Mouse (Mus musculus): Measurements from ENCODE around the gene Acp2. TPM values are rescaled to one million over a fixed set of nuclear protein-coding genes. Genes with fewer than 3 reads are reported as not detected.
A peak's percentile ranks its signal among the peaks of the same experiment; 100 is the strongest.

Gene Acp2
- polyA plus RNA-seq, 1 experiment from 2014 or later: 39.0 TPM

DNA sequence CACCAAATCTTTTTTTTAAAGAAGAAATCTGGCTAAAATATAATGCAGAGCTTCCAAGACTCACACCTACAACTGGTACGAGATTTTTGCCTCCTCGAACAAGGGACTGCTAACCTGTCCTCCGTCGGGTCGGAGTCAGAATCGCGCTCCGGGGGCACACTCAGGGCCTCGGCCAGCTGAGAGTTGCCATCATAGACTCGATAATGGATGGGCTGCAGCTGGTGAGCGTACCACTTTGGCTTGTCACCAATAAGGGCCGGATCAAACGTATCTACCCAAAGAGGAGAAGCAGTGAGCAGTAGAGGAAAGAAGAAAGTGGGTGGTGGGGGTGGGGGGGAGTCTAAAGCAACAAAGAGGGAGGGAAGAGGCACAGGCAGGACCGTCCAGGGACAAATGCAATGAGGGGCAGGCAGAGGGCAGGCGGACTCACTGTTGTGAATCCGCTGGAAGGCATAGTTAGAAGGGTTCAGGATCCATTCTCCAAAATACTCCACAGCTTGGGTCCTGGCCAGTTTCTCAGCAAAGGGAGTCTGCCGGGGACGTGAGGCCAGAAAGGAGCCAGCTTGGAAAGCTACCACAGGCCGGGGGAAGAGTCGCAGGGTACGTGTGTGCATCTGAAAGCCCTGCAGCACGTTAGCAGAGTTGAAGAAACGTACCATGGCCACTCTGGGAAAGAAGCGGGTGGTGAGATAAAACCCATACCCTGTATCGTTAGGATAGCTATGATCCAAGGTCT is 32.9 kb upstream of the Acp2 start:
- no peak for ATAC-seq
- no peaks in the 10 kb centered on the region for H3K27me3 ChIP-seq (replicated peaks; ENCODE audit: control insufficient read depth, insufficient read depth, low read length)
- no peaks in the 10 kb centered on the region for H3K9me3 ChIP-seq (ENCODE audit: control insufficient read depth, low read length)
- H3K36me3 ChIP-seq (ENCODE audit: control insufficient read depth, insufficient read depth): peaks cover 40% of the 10 kb centered on the region
- no peak overlapping the region for H3K27ac ChIP-seq (ENCODE audit: low read length)
- no peak overlapping the region for H3K4me2 ChIP-seq (ENCODE audit: low read length)
- no peaks in the 10 kb centered on the region for H3K4me1 ChIP-seq (replicated peaks; ENCODE audit: control insufficient read depth, insufficient read depth, low read length)
- WGBS: 88% methylated on average over 25 of the region's 25 CpGs
- no peak overlapping the region for H3K4me3 ChIP-seq (replicated peaks; ENCODE audit: low read length)
- H3K9ac ChIP-seq (replicated peaks; ENCODE audit: low read depth, low read length): no peak overlapping the region

DNA sequence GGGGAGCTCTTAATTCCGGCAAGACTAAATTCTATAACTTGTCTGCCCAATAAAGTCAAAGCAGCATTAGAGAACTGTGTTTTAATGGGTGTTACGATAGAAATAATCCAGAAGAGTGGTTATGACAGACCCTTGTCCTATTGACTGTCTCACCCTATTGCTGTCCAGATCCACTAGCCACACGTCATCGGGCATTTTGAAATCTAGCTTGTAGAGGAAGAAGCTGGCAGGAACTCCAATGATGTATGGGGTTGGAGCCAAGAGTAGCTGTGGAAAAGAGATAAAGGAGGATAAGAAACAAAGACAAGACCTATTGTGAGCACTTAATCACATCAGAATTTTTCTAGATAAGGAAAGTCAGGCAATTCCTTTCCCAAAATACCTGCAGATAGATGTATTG is 27.2 kb upstream of the Acp2 start:
- Histone ChIP-seq H3K4me2 (ENCODE audit: low read length) (no peak overlapping the region), H3K4me3 (replicated peaks; ENCODE audit: low read length) (no peak overlapping the region), H3K36me3 (ENCODE audit: control insufficient read depth, insufficient read depth) (peaks cover 22% of the 10 kb centered on the region), H3K27me3 (replicated peaks; ENCODE audit: control insufficient read depth, insufficient read depth, low read length) (no peaks in the 10 kb centered on the region), H3K9me3 (ENCODE audit: control insufficient read depth, low read length) (no peaks in the 10 kb centered on the region), H3K9ac (replicated peaks; ENCODE audit: low read depth, low read length) (no peak overlapping the region), H3K4me1 (replicated peaks; ENCODE audit: control insufficient read depth, insufficient read depth, low read length) (peaks cover 9% of the 10 kb centered on the region), H3K27ac (ENCODE audit: low read length) (no peak overlapping the region)
- no peak for ATAC-seq
- 89% methylated on average over 4 of the region's 4 CpGs for WGBS

DNA sequence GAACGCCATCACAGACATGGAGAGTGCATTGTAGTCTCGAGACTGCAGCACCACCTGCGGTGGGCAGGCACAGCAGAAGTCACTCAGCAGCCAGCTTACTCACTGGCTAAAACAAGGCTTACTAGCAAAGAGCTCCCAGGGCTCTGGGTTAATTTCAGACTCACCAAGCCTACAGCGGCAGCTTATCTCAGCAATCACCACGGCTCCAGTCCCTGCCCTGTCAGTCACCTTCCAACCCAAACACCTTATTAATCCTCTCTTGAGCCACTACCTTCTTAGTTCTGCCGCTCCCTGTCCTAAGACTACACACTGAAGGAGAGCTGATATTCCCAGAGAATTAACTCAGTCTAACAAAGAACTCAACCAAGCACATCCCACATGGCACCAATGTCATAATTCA is 26.5 kb upstream of the Acp2 start:
- 71% methylated on average over 6 of the region's 6 CpGs for WGBS
- Histone ChIP-seq H3K4me3 (replicated peaks; ENCODE audit: low read length) (no peak overlapping the region), H3K9me3 (ENCODE audit: control insufficient read depth, low read length) (no peaks in the 10 kb centered on the region), H3K9ac (replicated peaks; ENCODE audit: low read depth, low read length) (no peak overlapping the region), H3K27ac (ENCODE audit: low read length) (no peak overlapping the region), H3K4me2 (ENCODE audit: low read length) (no peak overlapping the region), H3K4me1 (replicated peaks; ENCODE audit: control insufficient read depth, insufficient read depth, low read length) (peaks cover 16% of the 10 kb centered on the region), H3K36me3 (ENCODE audit: control insufficient read depth, insufficient read depth) (peaks cover 20% of the 10 kb centered on the region), H3K27me3 (replicated peaks; ENCODE audit: control insufficient read depth, insufficient read depth, low read length) (no peaks in the 10 kb centered on the region)
- no peak for ATAC-seq

DNA sequence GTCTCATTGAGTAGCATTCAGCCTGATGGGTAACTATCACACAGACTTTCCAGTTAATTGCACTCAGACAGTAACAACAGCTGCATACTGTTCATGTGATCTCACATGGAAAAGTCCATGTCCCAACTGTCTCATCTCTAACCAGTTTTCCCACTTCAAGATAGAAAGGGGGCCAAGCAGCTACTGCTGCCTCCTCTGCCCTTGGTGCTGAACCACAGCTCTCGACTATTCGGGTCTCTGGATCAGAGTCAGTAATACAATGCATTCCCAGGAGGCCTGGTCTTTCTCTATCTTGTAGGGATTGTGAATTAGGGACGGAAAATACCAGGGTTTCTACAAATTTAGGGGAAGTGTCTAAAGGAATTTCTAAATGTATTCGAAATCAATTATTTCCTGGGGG is 22.9 kb upstream of the Acp2 start:
- no peak for ATAC-seq
- no peak overlapping the region for H3K27ac ChIP-seq (ENCODE audit: low read length)
- H3K27me3 ChIP-seq (replicated peaks; ENCODE audit: control insufficient read depth, insufficient read depth, low read length): no peaks in the 10 kb centered on the region
- H3K4me1 ChIP-seq (replicated peaks; ENCODE audit: control insufficient read depth, insufficient read depth, low read length): peaks cover 28% of the 10 kb centered on the region
- 47% methylated on average over 4 of the region's 4 CpGs for WGBS
- no peak overlapping the region for H3K4me3 ChIP-seq (replicated peaks; ENCODE audit: low read length)
- peaks cover 8% of the 10 kb centered on the region for H3K36me3 ChIP-seq (ENCODE audit: control insufficient read depth, insufficient read depth)
- no peak overlapping the region for H3K4me2 ChIP-seq (ENCODE audit: low read length)
- H3K9ac ChIP-seq (replicated peaks; ENCODE audit: low read depth, low read length): no peak overlapping the region
- H3K9me3 ChIP-seq (ENCODE audit: control insufficient read depth, low read length): no peaks in the 10 kb centered on the region

DNA sequence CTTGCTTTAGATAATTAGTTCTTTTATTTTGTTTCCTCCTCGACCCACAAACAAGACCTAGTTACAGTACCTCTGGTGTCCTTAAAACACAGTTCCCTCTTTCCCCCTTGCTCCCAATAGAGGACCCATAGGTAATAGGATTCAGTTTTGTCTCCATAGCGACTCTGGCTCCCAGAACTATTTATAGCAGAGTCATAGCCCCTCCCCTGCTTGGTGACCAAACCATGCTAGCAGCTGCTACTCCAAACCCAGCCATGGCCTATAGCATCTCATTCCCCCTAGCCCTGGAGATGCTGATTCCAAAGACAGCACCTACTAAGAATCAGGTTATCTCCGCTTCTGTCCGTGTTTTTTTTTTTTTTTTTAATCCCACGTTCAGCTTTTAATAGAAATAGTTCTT is 22.0 kb upstream of the Acp2 start:
- H3K4me1 ChIP-seq (replicated peaks; ENCODE audit: control insufficient read depth, insufficient read depth, low read length): peaks cover 28% of the 10 kb centered on the region
- ATAC-seq: no peak
- H3K9me3 ChIP-seq (ENCODE audit: control insufficient read depth, low read length): no peaks in the 10 kb centered on the region
- H3K27ac ChIP-seq (ENCODE audit: low read length): no peak overlapping the region
- H3K9ac ChIP-seq (replicated peaks; ENCODE audit: low read depth, low read length): no peak overlapping the region
- H3K4me2 ChIP-seq (ENCODE audit: low read length): no peak overlapping the region
- H3K4me3 ChIP-seq (replicated peaks; ENCODE audit: low read length): no peak overlapping the region
- peaks cover 5% of the 10 kb centered on the region for H3K36me3 ChIP-seq (ENCODE audit: control insufficient read depth, insufficient read depth)
- no peaks in the 10 kb centered on the region for H3K27me3 ChIP-seq (replicated peaks; ENCODE audit: control insufficient read depth, insufficient read depth, low read length)
- 69% methylated on average over 5 of the region's 5 CpGs for WGBS

DNA sequence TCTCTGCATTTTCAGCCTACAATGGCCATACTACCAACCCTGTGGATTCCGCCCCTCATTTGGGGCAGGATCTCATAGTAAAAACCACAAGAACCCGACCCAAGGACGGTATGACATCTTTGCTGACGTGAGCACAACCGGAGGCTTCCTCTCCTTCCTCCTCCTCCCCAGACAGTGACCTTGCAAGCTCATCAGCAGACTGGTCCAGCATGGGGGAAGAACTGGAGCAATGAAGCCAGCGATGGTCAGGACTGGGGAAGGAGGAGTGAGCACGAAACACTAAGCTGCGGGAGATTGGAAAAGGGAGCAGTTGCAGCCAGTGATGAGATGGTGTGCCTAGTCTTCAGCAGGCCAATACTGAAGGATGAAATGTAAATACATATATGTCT is 20.7 kb upstream of the Acp2 start:
- Histone ChIP-seq H3K4me1 (replicated peaks; ENCODE audit: control insufficient read depth, insufficient read depth, low read length) (peaks cover 28% of the 10 kb centered on the region), H3K27me3 (replicated peaks; ENCODE audit: control insufficient read depth, insufficient read depth, low read length) (no peaks in the 10 kb centered on the region), H3K4me3 (replicated peaks; ENCODE audit: low read length) (peak overlapping the region; percentile 96), H3K36me3 (ENCODE audit: control insufficient read depth, insufficient read depth) (no peaks in the 10 kb centered on the region; the same call in 1 of the 2 replicates), H3K4me2 (ENCODE audit: low read length) (peak overlapping the region; percentile 98), H3K9me3 (ENCODE audit: control insufficient read depth, low read length) (no peaks in the 10 kb centered on the region), H3K27ac (ENCODE audit: low read length) (peak overlapping the region; percentile 95), H3K9ac (replicated peaks; ENCODE audit: low read depth, low read length) (peak overlapping the region; percentile 83)
- no peak for ATAC-seq
- WGBS: 6% methylated on average over 8 of the region's 8 CpGs

DNA sequence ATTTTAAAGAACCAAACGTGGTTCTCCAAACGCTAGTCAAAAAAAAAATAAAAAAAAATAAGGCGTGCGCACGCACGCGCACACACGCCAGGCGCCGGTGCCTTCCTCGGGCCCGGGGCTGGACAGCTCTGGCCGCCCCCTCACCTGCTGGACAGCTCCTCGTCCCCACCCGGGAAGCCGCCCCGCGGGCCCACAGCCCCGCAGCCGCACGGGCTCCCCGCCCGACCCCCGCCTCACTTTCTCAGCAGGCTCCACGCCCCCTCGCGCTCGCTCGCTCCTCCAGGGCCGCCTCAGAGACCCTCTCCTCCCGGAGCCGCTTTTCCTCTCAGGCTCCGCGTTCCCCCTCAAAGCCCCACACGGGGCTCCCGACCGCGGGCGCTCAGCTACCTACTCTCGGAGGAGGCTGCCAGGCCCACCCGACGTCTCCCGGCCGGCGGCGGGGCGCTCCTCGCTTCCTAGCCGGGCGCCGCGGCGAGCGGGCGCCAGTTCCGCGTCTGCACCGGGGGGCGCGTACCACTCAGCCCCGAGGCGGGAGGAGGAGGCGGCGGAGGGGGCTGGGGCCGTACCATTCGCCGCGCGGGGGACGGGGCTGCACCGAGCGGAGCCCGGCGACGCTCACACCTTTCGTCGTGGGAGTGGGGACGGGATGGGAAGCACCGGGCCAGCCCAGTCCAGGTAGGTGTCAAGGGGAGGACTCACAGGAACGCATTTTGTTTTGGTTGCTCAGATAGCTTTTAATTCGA is 20.1 kb upstream of the Acp2 start:
- Histone ChIP-seq H3K4me1 (replicated peaks; ENCODE audit: control insufficient read depth, insufficient read depth, low read length) (peaks cover 28% of the 10 kb centered on the region), H3K27ac (ENCODE audit: low read length) (peak overlapping the region; percentile 95), H3K27me3 (replicated peaks; ENCODE audit: control insufficient read depth, insufficient read depth, low read length) (no peaks in the 10 kb centered on the region), H3K9ac (replicated peaks; ENCODE audit: low read depth, low read length) (peak overlapping the region; percentile 83), H3K4me3 (replicated peaks; ENCODE audit: low read length) (peak overlapping the region; percentile 96), H3K9me3 (ENCODE audit: control insufficient read depth, low read length) (no peaks in the 10 kb centered on the region), H3K4me2 (ENCODE audit: low read length) (peak overlapping the region; percentile 98), H3K36me3 (ENCODE audit: control insufficient read depth, insufficient read depth) (no peaks in the 10 kb centered on the region; the same call in 1 of the 2 replicates)
- ATAC-seq: peak; percentile 95
- under 1% methylated on average over 74 of the region's 81 CpGs for WGBS

DNA sequence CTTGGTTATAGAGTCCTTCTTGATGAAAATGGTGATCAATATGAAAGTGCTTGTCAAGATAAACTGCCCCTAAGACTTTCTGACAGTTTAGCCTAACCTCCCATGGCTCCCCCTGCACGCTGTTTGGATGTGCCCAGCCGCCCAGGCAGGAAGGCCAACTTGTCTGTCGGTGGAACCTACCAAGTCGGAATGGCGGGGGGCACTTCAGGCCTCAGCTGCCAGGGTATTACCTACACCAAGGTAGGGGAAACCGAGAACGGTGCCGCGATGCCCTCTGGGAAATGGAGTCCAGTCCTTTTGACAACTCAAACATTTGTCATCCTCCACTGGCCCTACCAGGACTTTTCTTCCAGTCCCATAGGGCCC is 19.6 kb upstream of the Acp2 start:
- Histone ChIP-seq H3K9me3 (ENCODE audit: control insufficient read depth, low read length) (no peaks in the 10 kb centered on the region), H3K9ac (replicated peaks; ENCODE audit: low read depth, low read length) (peak overlapping the region; percentile 83), H3K27me3 (replicated peaks; ENCODE audit: control insufficient read depth, insufficient read depth, low read length) (no peaks in the 10 kb centered on the region), H3K4me3 (replicated peaks; ENCODE audit: low read length) (peak overlapping the region; percentile 96), H3K4me2 (ENCODE audit: low read length) (peak overlapping the region; percentile 98), H3K4me1 (replicated peaks; ENCODE audit: control insufficient read depth, insufficient read depth, low read length) (peaks cover 28% of the 10 kb centered on the region), H3K36me3 (ENCODE audit: control insufficient read depth, insufficient read depth) (no peaks in the 10 kb centered on the region), H3K27ac (ENCODE audit: low read length) (peak overlapping the region; percentile 95)
- under 1% methylated on average over 9 of the region's 9 CpGs for WGBS
- peak; percentile 96 for ATAC-seq

DNA sequence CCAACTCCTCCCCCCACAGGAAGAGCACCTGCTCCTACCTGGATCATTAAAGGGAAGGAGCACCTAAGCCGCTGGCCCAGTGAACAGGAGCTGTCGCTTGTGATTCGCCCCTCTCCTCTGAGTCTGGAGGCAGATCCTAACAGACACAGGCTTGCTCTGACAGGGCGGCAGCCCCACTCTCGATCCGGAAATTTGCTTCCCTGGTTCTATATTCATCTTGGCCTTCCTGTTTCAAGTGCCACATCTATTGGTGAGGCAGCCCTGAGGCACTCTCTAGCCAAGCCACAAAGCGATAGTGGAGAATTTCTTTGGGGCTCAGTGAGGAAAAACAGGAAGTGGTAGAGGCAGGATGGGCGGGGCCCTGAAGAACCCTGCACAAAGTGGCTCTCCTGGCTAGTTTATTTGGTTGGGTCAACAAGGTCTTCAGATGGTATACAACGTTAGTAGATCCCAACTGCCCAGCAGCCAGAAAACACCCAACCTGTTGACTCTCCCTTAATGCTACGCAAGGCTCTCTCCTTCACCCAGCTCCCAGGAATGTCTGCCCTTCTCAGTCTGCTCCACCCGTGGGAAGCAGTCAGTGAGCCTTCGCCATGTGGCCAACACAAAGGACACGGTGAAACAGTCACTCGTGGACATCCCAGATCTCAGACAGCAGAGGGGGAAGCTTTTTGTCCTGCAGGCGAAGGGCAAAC is 18.8 kb upstream of the Acp2 start, which contains the start of gene Madd:
Madd (minus strand) TSS at position 127 of the 695 bp plus-strand sequence.
- Histone ChIP-seq H3K4me2 (ENCODE audit: low read length) (peak within 1 kb of the TSS; percentile 98), H3K9me3 (ENCODE audit: control insufficient read depth, low read length) (no peaks in the 10 kb centered on the region), H3K27me3 (replicated peaks; ENCODE audit: control insufficient read depth, insufficient read depth, low read length) (no peaks in the 10 kb centered on the region), H3K36me3 (ENCODE audit: control insufficient read depth, insufficient read depth) (no peaks in the 10 kb centered on the region), H3K4me1 (replicated peaks; ENCODE audit: control insufficient read depth, insufficient read depth, low read length) (peaks cover 28% of the 10 kb centered on the region), H3K9ac (replicated peaks; ENCODE audit: low read depth, low read length) (peak within 1 kb of the TSS; percentile 83), H3K27ac (ENCODE audit: low read length) (peak within 1 kb of the TSS; percentile 95), H3K4me3 (replicated peaks; ENCODE audit: low read length) (peak within 1 kb of the TSS; percentile 96)
- 74% methylated on average over 15 of the region's 15 CpGs for WGBS
- no peak for ATAC-seq

All from forebrain, embryonic 16.5 days (tissue).